Comparison of ENCODE assay signal across 9 mouse cellular contexts in genomic region chr6:49096421-49096820, GRCm38 (mm10). TPM values are rescaled to one million over a fixed set of nuclear protein-coding genes. Genes with fewer than 3 reads are reported as not detected.
DNase-seq lines count a peak whose midpoint lies in the region; ATAC-seq lines count a peak whose summit lies in the region.
"Had no signal": no experiment of that assay in that cellular context is flagged by ENCODE, and none has a peak within 500 bp of the region (broad histone marks: within the 10 kb centered on the region; RNA-seq: fewer than 3 reads in every experiment).

No protein-coding gene starts in this region.

- peak overlapping the region; percentile 60; the same call in 1 of the 2 replicates for H3K27ac ChIP-seq in hindbrain, embryonic 15.5 days (replicated peaks)
- no peak overlapping the region for H3K27ac ChIP-seq in hindbrain, embryonic 11.5 days (ENCODE audit: low read depth, low read length)
- peak overlapping the region; percentile 76 for H3K27ac ChIP-seq in limb, embryonic 15.5 days

- H3K9me3 ChIP-seq in hindbrain, embryonic 15.5 days = no peaks in the 10 kb centered on the region
- no peaks in the 10 kb centered on the region for H3K9me3 ChIP-seq in hindbrain, embryonic 11.5 days (ENCODE audit: control insufficient read depth, low read length)
- no peaks in the 10 kb centered on the region for H3K9me3 ChIP-seq in limb, embryonic 15.5 days
- H3K9me3 ChIP-seq: G1E had no signal

- ATAC-seq in hindbrain, embryonic 15.5 days (ENCODE audit: low FRiP score, low read depth) = no peak
- ATAC-seq in hindbrain, embryonic 11.5 days (ENCODE audit: low FRiP score) = no peak
- ATAC-seq in limb, embryonic 15.5 days (ENCODE audit: insufficient number of reproducible peaks, low FRiP score, low TSS enrichment, low read depth) = no peak
- ATAC-seq in activated CD4-positive, CD25-positive, alpha-beta regulatory T cell, adult 4 months = no peak

- H3K4me3 ChIP-seq in hindbrain, embryonic 15.5 days = no peak overlapping the region
- no peak overlapping the region for H3K4me3 ChIP-seq in hindbrain, embryonic 11.5 days (ENCODE audit: low read depth, low read length)
- H3K4me3 ChIP-seq in limb, embryonic 15.5 days = no peak overlapping the region

- intact Hi-C loops in heart, postnatal 14 days (cut with DNase I) = no loop called here

- DNase-seq in hindbrain, embryonic 11.5 days (ENCODE audit: low spot score) = no peak
- peak; percentile 95 for DNase-seq in NIH3T3 (ENCODE audit: low read depth)
- DNase-seq in cerebellum, postnatal 25 days = peak; percentile 48 to 51
- peak; percentile 52 to 57 for DNase-seq in heart, postnatal 14 days
- DNase-seq in B cell, adult 2 months = no peak

- no peak overlapping the region for H3K4me2 ChIP-seq in hindbrain, embryonic 15.5 days
- no peak overlapping the region for H3K4me2 ChIP-seq in hindbrain, embryonic 11.5 days (replicated peaks; ENCODE audit: low read depth, low read length)
- H3K4me2 ChIP-seq in limb, embryonic 15.5 days = no peak overlapping the region

- H3K4me1 ChIP-seq in hindbrain, embryonic 15.5 days (replicated peaks) = peaks cover 21% of the 10 kb centered on the region
- no peaks in the 10 kb centered on the region for H3K4me1 ChIP-seq in hindbrain, embryonic 11.5 days (replicated peaks; ENCODE audit: control insufficient read depth, insufficient read depth, low read length)
- H3K4me1 ChIP-seq in limb, embryonic 15.5 days = peaks cover 17% of the 10 kb centered on the region

- H3K27me3 ChIP-seq in hindbrain, embryonic 15.5 days = no peaks in the 10 kb centered on the region
- no peaks in the 10 kb centered on the region for H3K27me3 ChIP-seq in hindbrain, embryonic 11.5 days (ENCODE audit: control insufficient read depth, insufficient read depth, low read length)
- no peaks in the 10 kb centered on the region for H3K27me3 ChIP-seq in limb, embryonic 15.5 days

- peaks cover 24% of the 10 kb centered on the region for H3K36me3 ChIP-seq in hindbrain, embryonic 15.5 days
- H3K36me3 ChIP-seq in hindbrain, embryonic 11.5 days (ENCODE audit: control insufficient read depth, insufficient read depth, low read length) = peaks cover 13% of the 10 kb centered on the region
- H3K36me3 ChIP-seq in limb, embryonic 15.5 days = peaks cover 46% of the 10 kb centered on the region

- 75% methylated on average over 7 of the region's 7 CpGs for WGBS in hindbrain, embryonic 15.5 days
- 91% methylated on average over 7 of the region's 7 CpGs for WGBS in hindbrain, embryonic 11.5 days
- WGBS in limb, embryonic 15.5 days = 67% methylated on average over 7 of the region's 7 CpGs

- no peak overlapping the region for H3K9ac ChIP-seq in hindbrain, embryonic 15.5 days
- H3K9ac ChIP-seq in hindbrain, embryonic 11.5 days (ENCODE audit: low read depth, low read length) = no peak overlapping the region
- no peak overlapping the region for H3K9ac ChIP-seq in limb, embryonic 15.5 days

RNA-seq across cellular contexts. Expression of gene Malsu1, which starts 22.8 kb away (rescaled TPM):
- 62.1 and 68.5 TPM in 2 replicates for polyA plus RNA-seq in hindbrain, embryonic 15.5 days (2015; fragmentation: Nextera tagmentation; extraction: Ambion mirVana)
- polyA plus RNA-seq in hindbrain, embryonic 11.5 days (2014; fragmentation: Nextera tagmentation; extraction: Ambion mirVana) = 56.2 and 57.9 TPM in 2 replicates
- 10 to 100 TPM; 36.7 to 40.0 TPM for total RNA-seq in heart, postnatal 14 days (2021)
- 57.0 and 61.7 TPM in 2 replicates for polyA plus RNA-seq in limb, embryonic 15.5 days (2015; fragmentation: Nextera tagmentation; extraction: Ambion mirVana)
- polyA plus RNA-seq in activated CD4-positive, CD25-positive, alpha-beta regulatory T cell, adult 4 months (2017; shearing (Covaris generic)) = 10 to 100 TPM; 21.0 to 49.0 TPM

Comparison
In these comparisons a context has a peak if more than half of its experiments do, and no peak if none do; other contexts are left out.
1. DNase-seq: peak in NIH3T3 (single experiment), cerebellum, postnatal 25 days (2 of 2) and heart, postnatal 14 days (2 of 2); none in hindbrain, embryonic 11.5 days (single experiment) and B cell, adult 2 months (0 of 2).